Mouse (Mus musculus) MEL (cell line): ENCODE results near the gene Stard3nl. TPM values are rescaled to one million over a fixed set of nuclear protein-coding genes. Genes with fewer than 3 reads are reported as not detected.

Source experiments
- polyA plus RNA-seq, 2 experiments: library from polyadenylated mRNA; stranded (reverse) in 1 of 2; unstranded in 1 of 2; fragments of >175 nt in 1 of 2; fragments of >200 nt in 1 of 2; gene quantifications; 2 replicates each; pipeline versions ENCODE4 v1.2.1 to v1.2.4; 2012; ENCODE audit warnings: low replicate concordance in 2 of 2, low read depth in 1 of 2; ENCODE audit not compliant: insufficient read length in 2 of 2, insufficient read depth in 1 of 2, missing spikeins in 1 of 2
- total RNA-seq: library from RNA; depleted of rRNA; stranded (reverse); fragments of 300-350 nt; gene quantifications from 2 replicates; pipeline ENCODE4 v1.2.3, GENCODE M21; 2012; rRNA removed

Stard3nl gene
- total and polyA plus RNA-seq, 3 experiments: 16.1 to 22.9 TPM; not detected in 1

Other genes starting within 250 kb of the Stard3nl start
- not detected in 2 replicates for gene Epdr1, start 224.1 kb upstream of the Stard3nl start, total RNA-seq
- not detected for gene Epdr1, start 224.1 kb upstream of the Stard3nl start, polyA plus RNA-seq
- 0.19 and 0.33 TPM in 2 replicates for gene Sfrp4, start 227.3 kb upstream of the Stard3nl start, total RNA-seq
- not detected for gene Sfrp4, start 227.3 kb upstream of the Stard3nl start, polyA plus RNA-seq